Mouse (Mus musculus) heart, embryonic 10.5 days (tissue): ENCODE measurements around the gene Mapk8ip1. TPM values are rescaled to one million over a fixed set of nuclear protein-coding genes. Genes with fewer than 3 reads are reported as not detected.

Experiments
- DNase-seq: peaks from one replicate; pipeline ENCODE4 v3.0.0-alpha.2; 2017; ENCODE audit warnings: low spot score
- H3K27ac ChIP-seq: fragments of 300-500 bp; sonication (generic); 2 replicates; pipeline ENCODE4 v1.5.1; 2016; ENCODE audit warnings: mild to moderate bottlenecking
- H3K27me3 ChIP-seq: fragments of 300-500 bp; sonication (generic); 2 replicates; pipeline ENCODE4 v1.6.1; 2016; ENCODE audit warnings: mild to moderate bottlenecking; ENCODE audit not compliant: poor library complexity, insufficient read depth, severe bottlenecking
- H3K36me3 ChIP-seq: fragments of 300-500 bp; sonication (generic); 2 replicates; pipeline ENCODE4 v1.6.1; 2016; ENCODE audit warnings: mild to moderate bottlenecking, moderate library complexity
- H3K4me1 ChIP-seq: fragments of 300-500 bp; sonication (generic); 2 replicates; pipeline ENCODE4 v1.6.1; 2016; ENCODE audit warnings: mild to moderate bottlenecking
- H3K4me3 ChIP-seq: fragments of 300-500 bp; sonication (generic); 2 replicates; pipeline ENCODE4 v1.5.1; 2016; ENCODE audit warnings: mild to moderate bottlenecking, moderate library complexity
- H3K9me3 ChIP-seq: fragments of 300-500 bp; sonication (generic); 2 replicates; pipeline ENCODE4 v1.6.1; 2016; ENCODE audit warnings: mild to moderate bottlenecking, moderate library complexity
- WGBS: fragments of 180-500 bp; shearing (Covaris S2); methylation state at CpG from one replicate; pipeline ENCODE4 v1.1.7; 2016; 5-methylcytosine and 5-hydroxymethylcytosine counted together
- polyA plus RNA-seq: library from polyadenylated mRNA; unstranded; fragments of >200 nt; fragmentation: Nextera tagmentation; extraction: Ambion mirVana; gene quantifications from 2 replicates; pipeline ENCODE4 v1.2.1, GENCODE M21; 2016

Gene Mapk8ip1
- polyA plus RNA-seq, 1 experiment from 2014 or later = 18.2 TPM

DNA sequence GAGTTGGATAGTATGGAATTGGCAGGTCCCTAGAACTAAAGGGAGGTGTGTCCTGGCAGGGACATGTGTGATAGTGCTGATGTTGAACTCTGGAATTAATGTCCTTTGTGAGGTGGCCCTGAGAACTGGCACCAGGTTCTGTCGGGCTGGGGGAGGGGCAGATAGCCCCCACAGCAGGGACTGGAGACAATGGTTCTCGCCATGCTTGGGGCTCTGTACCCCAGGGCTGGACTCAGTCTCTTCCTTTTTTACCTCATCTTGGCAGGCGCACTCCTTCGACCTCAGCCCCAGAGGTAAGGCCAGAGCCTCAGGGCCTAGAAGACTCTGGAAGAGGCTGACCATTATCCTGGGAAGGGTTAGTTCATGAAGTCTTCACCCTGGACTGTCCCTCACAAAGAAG lies 18.3 kb downstream of the Mapk8ip1 start:
- H3K36me3 ChIP-seq = peaks cover 90% of the 10 kb centered on the region
- H3K4me1 ChIP-seq = peaks cover 12% of the 10 kb centered on the region
- H3K27me3 ChIP-seq = peaks cover 25% of the 10 kb centered on the region
- H3K27ac ChIP-seq = no peak overlapping the region
- 84% methylated on average over 4 of the region's 4 CpGs for WGBS
- DNase-seq = no peak
- H3K9me3 ChIP-seq = no peaks in the 10 kb centered on the region
- no peak overlapping the region for H3K4me3 ChIP-seq

DNA sequence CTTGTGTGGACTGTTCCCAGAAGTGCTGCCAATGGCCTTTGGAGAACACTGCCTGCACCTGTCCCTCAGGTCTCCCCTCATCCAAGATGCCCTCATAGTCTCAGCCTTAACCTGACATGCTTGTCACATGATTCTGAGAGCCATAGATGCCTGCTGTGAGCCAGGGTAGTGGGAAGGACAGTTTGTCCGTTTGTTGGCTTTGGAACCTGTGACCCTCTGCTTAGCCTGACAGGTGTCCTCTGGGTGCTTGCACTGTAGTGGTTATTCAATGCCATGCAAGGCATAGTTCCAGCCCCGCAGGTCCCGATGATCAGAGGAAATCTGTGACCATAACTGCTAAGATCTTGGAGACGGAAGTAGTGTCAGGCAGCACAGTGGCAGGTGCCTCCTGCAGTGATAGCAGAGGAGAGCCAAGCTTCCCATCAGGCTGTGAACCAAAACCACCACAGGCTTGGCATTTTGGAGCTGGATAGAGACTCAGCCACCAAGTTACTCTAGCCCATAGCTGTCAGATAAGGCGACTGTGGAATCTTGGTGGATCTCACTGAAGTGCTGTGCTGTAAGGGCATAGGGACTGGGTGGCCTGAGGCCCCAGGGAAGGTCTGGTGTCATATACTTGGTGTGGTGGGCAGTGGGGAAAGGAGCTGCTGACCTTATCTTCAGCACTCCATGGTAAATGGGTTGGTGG lies 19.0 kb downstream of the Mapk8ip1 start, which contains the start of gene 1700029I15Rik:
Gene 1700029I15Rik (plus strand): TSS at position 638 of the 688 bp plus-strand sequence.
- no peak within 1 kb of the TSS for H3K27ac ChIP-seq
- peaks cover 93% of the 10 kb centered on the region for H3K36me3 ChIP-seq
- WGBS = 79% methylated on average over 5 of the region's 5 CpGs
- no peaks in the 10 kb centered on the region for H3K9me3 ChIP-seq
- no peak for DNase-seq
- peaks cover 10% of the 10 kb centered on the region; the same call in 1 of the 2 replicates for H3K4me1 ChIP-seq
- no peak within 1 kb of the TSS for H3K4me3 ChIP-seq
- H3K27me3 ChIP-seq = peaks cover 18% of the 10 kb centered on the region

DNA sequence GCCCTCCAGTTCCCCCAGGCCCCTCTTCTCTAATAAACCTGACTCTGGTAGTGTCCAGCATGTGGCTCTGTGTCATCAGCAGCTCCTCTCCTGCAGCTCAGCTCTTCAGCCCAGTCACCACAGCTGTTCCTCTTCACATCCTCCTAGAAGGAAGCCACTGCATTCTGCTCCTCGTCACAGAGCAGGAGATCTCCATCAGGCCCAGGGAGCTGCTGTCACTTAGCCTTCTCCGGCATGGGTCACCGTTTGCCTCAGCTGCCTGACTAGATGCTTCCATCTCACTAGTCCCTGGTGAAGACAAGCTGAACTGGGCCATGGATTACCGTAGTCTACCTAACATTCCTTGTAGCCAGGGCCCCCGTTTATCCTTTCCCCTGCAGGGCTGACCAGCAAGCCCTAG lies 19.9 kb downstream of the Mapk8ip1 start:
- Histone ChIP-seq H3K4me3 (no peak overlapping the region), H3K4me1 (peaks cover 13% of the 10 kb centered on the region), H3K27ac (no peak overlapping the region), H3K27me3 (peaks cover 9% of the 10 kb centered on the region; the same call in 1 of the 2 replicates), H3K9me3 (no peaks in the 10 kb centered on the region), H3K36me3 (peaks cover 84% of the 10 kb centered on the region)
- no peak for DNase-seq
- WGBS = 80% methylated on average over 5 of the region's 5 CpGs

DNA sequence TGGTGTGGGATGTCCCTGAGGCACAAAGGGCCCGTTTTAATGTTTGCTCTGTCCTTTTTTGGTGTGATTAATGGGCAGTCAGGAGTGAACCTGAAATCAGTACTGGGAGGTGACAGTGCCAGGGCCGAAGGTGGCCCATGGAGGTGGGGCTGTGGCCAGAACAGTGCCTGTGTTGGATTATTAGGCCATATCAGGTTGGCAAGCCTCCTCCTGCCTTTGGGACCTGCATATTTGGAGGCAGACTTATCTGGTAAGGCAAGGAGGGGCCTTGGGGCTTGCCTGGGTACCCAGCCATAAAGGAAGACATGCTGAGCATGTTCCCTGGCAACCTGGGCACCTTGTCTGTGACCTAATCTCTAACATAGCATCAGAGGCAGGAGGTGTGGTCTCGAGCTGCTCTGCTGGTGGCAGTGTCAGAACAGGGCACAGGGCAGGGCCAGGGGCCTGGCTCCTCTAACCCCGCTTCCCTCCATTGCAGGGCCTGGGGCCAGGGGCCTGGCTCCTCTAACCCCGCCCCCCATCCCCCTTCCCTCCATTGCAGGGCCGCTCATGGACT lies 20.5 kb downstream of the Mapk8ip1 start:
- 0 out of 2 replicates have a peak, but pooled peaks cover 5% of the 10 kb centered on the region for H3K27me3 ChIP-seq
- no peak for DNase-seq
- H3K4me3 ChIP-seq = no peak overlapping the region
- WGBS = 77% methylated on average over 6 of the region's 6 CpGs
- peaks cover 17% of the 10 kb centered on the region for H3K4me1 ChIP-seq
- H3K27ac ChIP-seq = no peak overlapping the region
- peaks cover 78% of the 10 kb centered on the region for H3K36me3 ChIP-seq
- no peaks in the 10 kb centered on the region for H3K9me3 ChIP-seq

DNA sequence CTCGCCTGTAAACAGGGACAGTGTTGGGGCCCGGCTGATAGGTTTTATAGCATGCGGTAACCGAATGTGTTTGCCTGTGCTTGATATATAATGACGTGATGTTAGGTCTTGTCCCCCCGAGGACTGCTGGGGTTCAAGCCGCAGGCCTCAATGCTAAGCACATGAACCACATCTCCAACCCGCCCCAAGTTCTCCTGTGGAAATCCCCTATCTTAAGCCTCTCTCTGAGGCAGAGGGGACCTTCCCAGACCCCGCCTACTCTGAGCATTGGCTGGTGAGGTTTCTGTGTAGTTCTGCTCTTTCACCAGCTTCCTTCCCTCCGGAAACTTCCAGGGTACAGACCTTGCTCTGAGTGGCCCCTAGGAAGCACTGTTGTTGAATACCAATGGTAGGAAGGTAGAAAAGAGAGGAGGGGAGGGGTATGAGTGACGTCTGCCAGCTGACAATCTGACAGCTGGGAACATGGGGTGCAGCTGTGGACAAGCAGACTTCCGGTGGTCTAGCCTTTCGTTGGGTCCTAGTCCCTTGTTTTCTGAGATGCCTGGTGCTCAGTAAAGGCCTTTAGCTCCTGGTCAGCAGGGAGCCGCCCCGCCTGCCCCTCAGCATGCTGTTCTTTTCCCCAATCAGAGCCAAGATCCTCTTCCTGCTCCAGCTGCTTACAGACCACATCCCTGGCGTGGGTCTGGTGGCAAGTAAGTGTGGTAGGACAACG lies 21.1 kb downstream of the Mapk8ip1 start:
- no peaks in the 10 kb centered on the region for H3K27me3 ChIP-seq
- WGBS = 80% methylated on average over 17 of the region's 17 CpGs
- no peak overlapping the region for H3K27ac ChIP-seq
- H3K9me3 ChIP-seq = no peaks in the 10 kb centered on the region
- H3K36me3 ChIP-seq = peaks cover 72% of the 10 kb centered on the region
- peaks cover 16% of the 10 kb centered on the region for H3K4me1 ChIP-seq
- DNase-seq = no peak
- no peak overlapping the region for H3K4me3 ChIP-seq

DNA sequence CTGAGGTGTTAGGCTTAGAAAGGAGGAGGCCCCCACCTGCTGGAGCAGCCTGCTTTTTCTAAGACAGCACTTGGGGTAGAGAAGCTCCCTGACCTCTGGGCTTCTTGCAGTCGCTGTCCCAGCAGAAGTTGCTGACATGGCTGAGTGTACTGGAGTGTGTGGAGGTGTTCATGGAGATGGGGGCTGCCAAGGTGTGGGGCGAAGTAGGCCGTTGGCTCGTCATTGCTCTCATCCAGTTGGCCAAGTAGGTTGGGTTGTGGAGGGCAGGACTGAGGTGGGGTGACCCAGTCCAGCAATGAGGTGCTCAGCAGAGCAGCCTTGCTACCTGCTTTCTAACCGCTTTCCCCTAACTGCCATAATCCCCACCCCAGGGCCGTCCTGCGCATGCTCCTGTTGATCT lies 23.7 kb downstream of the Mapk8ip1 start:
- H3K9me3 ChIP-seq = no peaks in the 10 kb centered on the region
- H3K4me1 ChIP-seq = peaks cover 20% of the 10 kb centered on the region
- H3K36me3 ChIP-seq = peaks cover 50% of the 10 kb centered on the region
- peaks cover 17% of the 10 kb centered on the region for H3K27me3 ChIP-seq
- WGBS = 89% methylated on average over 7 of the region's 7 CpGs
- no peak for DNase-seq
- H3K4me3 ChIP-seq = no peak overlapping the region
- no peak overlapping the region for H3K27ac ChIP-seq

- H3K4me3 ChIP-seq = peak overlapping the region; percentile 76
These were observed 24.8 kb downstream of the Mapk8ip1 start for GRCm38 (mm10) chr2:92376300-92376699.

GRCm38 (mm10) chr2:92375788-92376187 lies 25.3 kb downstream of the Mapk8ip1 start:
- Histone ChIP-seq H3K4me1 (peaks cover 30% of the 10 kb centered on the region), H3K27ac (peak overlapping the region; percentile 83)
- WGBS = 12% methylated on average over 10 of the region's 10 CpGs

More at GRCm38 (mm10) chr2:92376300-92376699, 24.8 kb downstream of the Mapk8ip1 start:
- DNase-seq = no peak
- 0 out of 2 replicates have a peak overlapping the region, but pooled peaks have one; percentile 83 for H3K27ac ChIP-seq
- peaks cover 27% of the 10 kb centered on the region for H3K27me3 ChIP-seq
- no peaks in the 10 kb centered on the region for H3K9me3 ChIP-seq
- peaks cover 25% of the 10 kb centered on the region for H3K4me1 ChIP-seq
- WGBS = 84% methylated on average over 6 of the region's 6 CpGs
- peaks cover 40% of the 10 kb centered on the region for H3K36me3 ChIP-seq

DNA sequence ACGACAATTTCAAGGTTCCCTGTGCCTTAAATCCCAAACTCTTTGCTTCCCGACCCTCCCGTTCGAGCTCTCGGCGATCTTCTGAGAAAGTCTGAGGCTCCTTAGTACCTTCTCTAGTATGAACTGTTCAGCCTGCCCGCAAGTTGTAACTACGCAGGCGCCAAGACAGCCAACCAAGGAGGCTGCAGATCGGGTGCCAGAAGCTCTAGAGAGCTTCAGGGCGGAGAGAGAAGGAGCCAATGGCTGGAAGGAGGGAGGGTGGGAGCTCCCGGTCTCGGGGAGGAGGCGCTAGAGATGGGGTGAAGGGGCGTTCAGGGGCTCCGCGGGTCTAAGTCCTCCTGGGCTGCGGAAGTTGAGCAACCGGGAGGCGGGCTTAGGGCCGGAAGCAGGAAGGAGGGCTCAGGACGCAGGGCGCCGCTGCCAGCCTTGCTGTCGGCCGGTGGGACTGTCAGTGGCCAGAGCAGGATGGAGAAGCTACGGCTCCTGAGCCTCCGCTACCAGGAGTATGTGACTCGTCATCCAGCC lies 25.9 kb downstream of the Mapk8ip1 start:
- under 1% methylated on average over 29 of the region's 29 CpGs for WGBS
- peak overlapping the region; percentile 83 for H3K27ac ChIP-seq
- peak overlapping the region; percentile 76 for H3K4me3 ChIP-seq
- H3K9me3 ChIP-seq = no peaks in the 10 kb centered on the region
- H3K4me1 ChIP-seq = peaks cover 36% of the 10 kb centered on the region
- H3K36me3 ChIP-seq = peaks cover 29% of the 10 kb centered on the region
- peak; percentile 99 for DNase-seq
- peaks cover 38% of the 10 kb centered on the region for H3K27me3 ChIP-seq

More at GRCm38 (mm10) chr2:92375788-92376187, 25.3 kb downstream of the Mapk8ip1 start:
- Histone ChIP-seq H3K4me3 (peak overlapping the region; percentile 76), H3K27me3 (peaks cover 32% of the 10 kb centered on the region), H3K36me3 (peaks cover 35% of the 10 kb centered on the region), H3K9me3 (no peaks in the 10 kb centered on the region)
- no peak for DNase-seq

DNA sequence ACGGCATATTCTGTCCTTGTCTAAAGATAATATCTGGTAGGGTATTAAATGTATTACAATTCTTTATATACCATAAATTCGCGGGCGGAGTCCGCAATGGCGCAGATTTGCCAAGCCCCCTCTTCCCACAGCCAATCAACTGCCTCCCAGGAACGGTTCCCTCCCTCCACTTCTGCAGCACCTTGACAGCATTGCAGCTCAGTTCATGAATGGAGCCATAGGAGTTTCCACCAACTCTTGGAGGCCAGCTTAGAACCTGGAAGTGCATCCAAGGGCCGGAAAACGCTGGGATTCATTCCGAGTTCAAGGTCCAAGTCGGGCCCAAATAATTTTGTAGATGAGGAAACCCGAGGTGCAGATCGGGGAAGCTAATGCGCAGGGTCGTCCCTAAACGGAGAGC lies 26.5 kb downstream of the Mapk8ip1 start, which contains the start of the genes Pex16 and Large2:
Gene Pex16 (plus strand): TSS at position 163 of the 400 bp plus-strand sequence.
Gene Large2 (minus strand): TSS at position 356 of the 400 bp plus-strand sequence.
- 3% methylated on average over 16 of the region's 16 CpGs for WGBS
- Histone ChIP-seq H3K4me3 (peak within 1 kb of the TSS; percentile 76), H3K27ac (peak within 1 kb of the TSS; percentile 83), H3K9me3 (no peaks in the 10 kb centered on the region), H3K4me1 (peaks cover 36% of the 10 kb centered on the region), H3K36me3 (peaks cover 23% of the 10 kb centered on the region), H3K27me3 (peaks cover 45% of the 10 kb centered on the region)
- peak; percentile 86 for DNase-seq

GRCm38 (mm10) chr2:92373437-92373813 lies 27.6 kb downstream of the Mapk8ip1 start:
- no peak overlapping the region for H3K27ac ChIP-seq

GRCm38 (mm10) chr2:92372767-92373436 lies 28.2 kb downstream of the Mapk8ip1 start:
- no peaks in the 10 kb centered on the region for H3K9me3 ChIP-seq
- WGBS = 59% methylated on average over 9 of the region's 9 CpGs
- no peak overlapping the region for H3K27ac ChIP-seq
- H3K4me1 ChIP-seq = peaks cover 36% of the 10 kb centered on the region
- no peak for DNase-seq
- peaks cover 61% of the 10 kb centered on the region for H3K27me3 ChIP-seq
- H3K36me3 ChIP-seq = peaks cover 8% of the 10 kb centered on the region; the same call in 1 of the 2 replicates
- H3K4me3 ChIP-seq = no peak overlapping the region

More at GRCm38 (mm10) chr2:92373437-92373813, 27.6 kb downstream of the Mapk8ip1 start:
- no peak for DNase-seq
- Histone ChIP-seq H3K27me3 (peaks cover 56% of the 10 kb centered on the region), H3K4me1 (peaks cover 36% of the 10 kb centered on the region), H3K36me3 (peaks cover 12% of the 10 kb centered on the region), H3K9me3 (no peaks in the 10 kb centered on the region), H3K4me3 (no peak overlapping the region)
- 77% methylated on average over 11 of the region's 11 CpGs for WGBS
